Mouse (Mus musculus) forebrain, embryonic 16.5 days (tissue): ENCODE data around the gene Fcamr. TPM values are rescaled to one million over a fixed set of nuclear protein-coding genes. Genes with fewer than 3 reads are reported as not detected.
A peak's percentile ranks its signal among the peaks of the same experiment; 100 is the strongest.

Source experiments
- ATAC-seq: fragments of 200-750 bp; cut with Nextera tagmentation; 2 replicates; pipeline ENCODE4 v1.8.0; 2017; ENCODE audit warnings: mild to moderate bottlenecking, moderate library complexity
- H3K27ac ChIP-seq: fragments of 300-500 bp; sonication (generic); 2 replicates; pipeline ENCODE4 v1.5.1; 2014; ENCODE audit warnings: low read length, control low read depth
- H3K27me3 ChIP-seq: fragments of 300-500 bp; sonication (generic); replicated peaks from 2 replicates; pipeline ENCODE4 v1.6.1; 2014; ENCODE audit warnings: low read length; ENCODE audit not compliant: control insufficient read depth, insufficient read depth
- H3K36me3 ChIP-seq: fragments of 300-500 bp; sonication (generic); 2 replicates; pipeline ENCODE4 v1.6.1; 2014; ENCODE audit not compliant: control insufficient read depth, insufficient read depth
- H3K4me1 ChIP-seq: fragments of 300-500 bp; sonication (generic); replicated peaks from 2 replicates; pipeline ENCODE4 v1.6.1; 2014; ENCODE audit warnings: low read length; ENCODE audit not compliant: control insufficient read depth, insufficient read depth
- H3K4me2 ChIP-seq: fragments of 300-500 bp; sonication (generic); 2 replicates; pipeline ENCODE4 v1.6.1; 2014; ENCODE audit warnings: mild to moderate bottlenecking, low read length, control low read depth
- H3K4me3 ChIP-seq: fragments of 300-500 bp; sonication (generic); replicated peaks from 2 replicates; pipeline ENCODE4 v1.5.1; 2014; ENCODE audit warnings: mild to moderate bottlenecking, low read length, control low read depth
- H3K9ac ChIP-seq: fragments of 300-500 bp; sonication (generic); replicated peaks from 2 replicates; pipeline ENCODE4 v1.6.1; 2014; ENCODE audit warnings: low read depth, low read length, control low read depth
- H3K9me3 ChIP-seq: fragments of 300-500 bp; sonication (generic); 2 replicates; pipeline ENCODE4 v1.6.1; 2016; ENCODE audit warnings: low read length; ENCODE audit not compliant: control insufficient read depth
- WGBS: fragments of 180-500 bp; shearing (Covaris S2); extraction: QIAGEN DNeasy Blood & Tissue Kit; methylation state at CpG from one replicate; pipeline ENCODE4 v1.1.7; 2014; 5-methylcytosine and 5-hydroxymethylcytosine counted together
- polyA plus RNA-seq: library from polyadenylated mRNA; unstranded; fragments of >200 nt; fragmentation: Nextera tagmentation; extraction: Ambion mirVana; gene quantifications from 2 replicates; pipeline ENCODE4 v1.2.1, GENCODE M21; 2015

The Fcamr gene
- polyA plus RNA-seq, 1 experiment from 2014 or later: not detected

- no peaks in the 10 kb centered on the region for H3K27me3 ChIP-seq
- H3K4me2 ChIP-seq: no peak overlapping the region
- H3K27ac ChIP-seq: no peak overlapping the region
- ATAC-seq: no peak
- no peaks in the 10 kb centered on the region for H3K9me3 ChIP-seq
- no peaks in the 10 kb centered on the region; the same call in 1 of the 2 replicates for H3K4me1 ChIP-seq
- H3K9ac ChIP-seq: no peak overlapping the region
- H3K36me3 ChIP-seq: no peaks in the 10 kb centered on the region
- H3K4me3 ChIP-seq: no peak overlapping the region
- 48% methylated on average over 2 of the region's 2 CpGs for WGBS
Measured at GRCm38 (mm10) chr1:130775234-130775633, 25.5 kb upstream of the Fcamr start.

- H3K4me1 ChIP-seq: no peaks in the 10 kb centered on the region; the same call in 1 of the 2 replicates
- H3K27me3 ChIP-seq: no peaks in the 10 kb centered on the region
- WGBS: 80% methylated on average over 7 of the region's 7 CpGs
- no peak overlapping the region for H3K9ac ChIP-seq
- no peak overlapping the region for H3K4me2 ChIP-seq
- H3K4me3 ChIP-seq: no peak overlapping the region
- no peak overlapping the region for H3K27ac ChIP-seq
- H3K36me3 ChIP-seq: no peaks in the 10 kb centered on the region
- no peaks in the 10 kb centered on the region for H3K9me3 ChIP-seq
- no peak for ATAC-seq
Measured at GRCm38 (mm10) chr1:130775691-130776331, 24.9 kb upstream of the Fcamr start.

DNA sequence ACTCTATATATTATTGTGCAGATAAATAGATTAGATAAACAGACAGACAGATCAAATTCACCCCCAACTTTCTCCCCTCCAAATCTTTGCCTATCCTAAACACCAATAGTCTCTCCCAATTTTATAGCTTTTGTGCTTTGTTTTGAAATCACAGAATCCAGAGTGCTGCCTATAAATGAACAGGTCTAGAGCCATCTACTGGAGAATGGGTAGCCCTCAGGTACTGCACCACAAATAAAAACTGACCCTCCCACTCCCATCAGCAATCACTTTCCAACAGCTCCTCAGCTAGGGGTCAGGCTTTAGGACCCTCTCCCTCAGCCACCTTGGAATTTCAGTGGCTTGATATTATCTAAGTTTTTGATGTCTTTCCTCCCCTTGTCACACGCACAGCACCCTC, 24.1 kb upstream of the Fcamr start:
- Histone ChIP-seq H3K4me2 (no peak overlapping the region), H3K4me1 (no peaks in the 10 kb centered on the region; the same call in 1 of the 2 replicates), H3K9ac (no peak overlapping the region), H3K36me3 (no peaks in the 10 kb centered on the region), H3K9me3 (no peaks in the 10 kb centered on the region), H3K4me3 (no peak overlapping the region), H3K27ac (no peak overlapping the region), H3K27me3 (no peaks in the 10 kb centered on the region)
- WGBS: 92% methylated on average over 1 of the region's 1 CpGs
- no peak for ATAC-seq

GRCm38 (mm10) chr1:130779867-130780266, 20.8 kb upstream of the Fcamr start:
- no peaks in the 10 kb centered on the region; the same call in 1 of the 2 replicates for H3K4me1 ChIP-seq
- no peak overlapping the region for H3K4me2 ChIP-seq
- H3K27me3 ChIP-seq: no peaks in the 10 kb centered on the region
- H3K9ac ChIP-seq: no peak overlapping the region
- no peak overlapping the region for H3K27ac ChIP-seq
- no peaks in the 10 kb centered on the region for H3K9me3 ChIP-seq
- 91% methylated on average over 3 of the region's 3 CpGs for WGBS
- no peak for ATAC-seq
- no peaks in the 10 kb centered on the region for H3K36me3 ChIP-seq
- H3K4me3 ChIP-seq: no peak overlapping the region

DNA sequence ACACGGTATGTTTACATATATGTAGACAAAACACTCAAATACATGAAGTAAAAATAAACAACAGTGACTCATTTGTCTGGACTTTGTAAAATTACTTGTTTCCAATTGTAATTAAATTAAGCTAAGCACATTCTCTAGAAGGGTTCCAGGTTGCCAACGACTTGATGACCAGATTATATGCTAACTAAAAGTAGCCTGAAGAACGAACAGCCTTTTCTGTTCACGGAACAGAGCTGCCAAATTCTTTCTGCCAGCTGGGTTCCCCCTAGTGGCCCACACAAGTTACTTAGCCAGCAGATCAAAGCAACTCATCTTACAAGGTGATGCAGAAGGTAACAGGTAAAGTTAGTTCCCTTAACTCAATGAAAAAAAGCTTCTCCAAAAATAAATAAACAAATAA, 16.6 kb upstream of the Fcamr start:
- ATAC-seq: no peak
- no peaks in the 10 kb centered on the region for H3K4me1 ChIP-seq
- H3K9ac ChIP-seq: no peak overlapping the region
- H3K36me3 ChIP-seq: no peaks in the 10 kb centered on the region
- no peaks in the 10 kb centered on the region for H3K9me3 ChIP-seq
- no peak overlapping the region for H3K4me2 ChIP-seq
- WGBS: 26% methylated on average over 4 of the region's 4 CpGs
- no peak overlapping the region for H3K4me3 ChIP-seq
- H3K27me3 ChIP-seq: no peaks in the 10 kb centered on the region
- no peak overlapping the region for H3K27ac ChIP-seq

GRCm38 (mm10) chr1:130787001-130787400, 13.7 kb upstream of the Fcamr start:
- Histone ChIP-seq H3K9me3 (no peaks in the 10 kb centered on the region), H3K4me3 (no peak overlapping the region), H3K27ac (no peak overlapping the region), H3K4me2 (no peak overlapping the region), H3K9ac (no peak overlapping the region), H3K36me3 (no peaks in the 10 kb centered on the region), H3K4me1 (peaks cover 4% of the 10 kb centered on the region; the same call in 1 of the 2 replicates), H3K27me3 (no peaks in the 10 kb centered on the region)
- 34% methylated on average over 4 of the region's 4 CpGs for WGBS
- ATAC-seq: no peak

DNA sequence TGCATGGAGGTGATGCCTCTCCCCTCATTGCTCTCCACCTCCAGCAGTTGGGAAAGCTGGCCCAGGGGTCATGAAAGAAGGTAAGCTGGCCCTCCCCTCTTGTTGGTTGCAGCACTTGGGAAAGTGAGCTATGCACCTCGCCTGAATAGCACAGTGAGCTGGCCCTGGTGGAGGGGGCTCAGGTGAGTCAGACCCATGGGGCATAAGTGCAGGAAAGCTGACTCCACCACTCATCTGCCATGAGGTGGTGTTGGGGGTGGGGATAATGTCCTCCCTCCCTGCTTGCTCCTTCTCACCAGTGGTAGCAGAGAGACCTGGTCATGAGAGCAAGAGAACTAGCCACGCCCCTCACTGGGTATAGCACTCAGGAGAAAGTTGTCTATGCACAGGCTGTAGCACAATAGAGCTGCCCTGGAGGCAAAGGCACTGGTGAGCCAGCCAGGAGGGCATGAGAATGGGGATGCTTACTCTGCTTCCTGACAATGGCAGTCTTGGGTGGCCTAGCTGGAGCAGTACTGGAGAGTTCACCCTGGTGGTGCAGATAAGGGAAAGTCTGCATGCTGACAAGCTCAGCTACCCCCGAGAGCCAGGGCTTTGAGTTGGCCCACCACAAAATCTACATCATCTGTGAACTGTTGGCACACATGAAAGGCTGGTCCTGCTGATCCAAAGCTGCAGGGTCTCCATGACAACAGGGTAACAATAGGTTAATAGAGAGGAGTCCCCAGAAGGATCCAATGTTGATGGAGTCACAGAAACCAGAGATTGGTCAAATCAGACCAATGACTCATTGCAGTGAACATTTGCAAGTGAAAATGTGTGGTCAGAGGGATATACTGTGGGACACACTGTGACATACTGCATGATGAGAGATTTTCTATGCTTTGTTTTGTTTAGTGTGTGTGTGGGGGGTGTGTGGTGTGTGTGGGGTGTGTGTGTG, 10.9 kb upstream of the Fcamr start:
- Histone ChIP-seq H3K27me3 (no peaks in the 10 kb centered on the region), H3K9ac (no peak overlapping the region), H3K4me1 (peaks cover 4% of the 10 kb centered on the region; the same call in 1 of the 2 replicates), H3K9me3 (peaks cover 5% of the 10 kb centered on the region; the same call in 1 of the 2 replicates), H3K4me3 (no peak overlapping the region), H3K27ac (no peak overlapping the region), H3K4me2 (no peak overlapping the region), H3K36me3 (no peaks in the 10 kb centered on the region)
- peak; percentile 50; the same call in 1 of the 2 replicates for ATAC-seq
- 45% methylated on average over 3 of the region's 3 CpGs for WGBS

DNA sequence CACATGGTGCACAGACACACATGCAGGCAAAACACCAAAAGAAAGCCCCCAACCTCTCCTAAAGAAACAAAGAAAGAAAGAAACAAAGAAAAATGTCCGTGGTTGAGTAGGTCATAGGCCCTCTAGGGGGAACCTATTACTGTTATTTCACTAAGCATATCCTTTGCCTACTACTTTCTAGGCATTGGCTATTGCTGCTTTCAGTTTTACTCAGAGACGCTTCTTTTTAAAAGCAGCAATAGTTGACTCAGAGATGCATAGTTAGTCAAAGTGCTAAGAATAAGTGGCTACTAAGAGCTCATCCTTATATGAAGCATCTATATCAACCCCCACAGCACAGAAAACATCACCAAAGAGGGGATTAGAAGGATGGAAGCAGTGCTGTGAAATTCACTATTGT, 5.4 kb upstream of the Fcamr start:
- ATAC-seq: no peak

GRCm38 (mm10) chr1:130796967-130797684, 3.6 kb upstream of the Fcamr start:
- H3K4me1 ChIP-seq: no peaks in the 10 kb centered on the region
- WGBS: 79% methylated on average over 8 of the region's 8 CpGs
- no peak for ATAC-seq
- H3K27me3 ChIP-seq: no peaks in the 10 kb centered on the region
- no peak overlapping the region for H3K27ac ChIP-seq
- no peak overlapping the region for H3K4me2 ChIP-seq
- no peak overlapping the region for H3K9ac ChIP-seq
- H3K36me3 ChIP-seq: no peaks in the 10 kb centered on the region
- no peak overlapping the region for H3K4me3 ChIP-seq
- H3K9me3 ChIP-seq: peaks cover 4% of the 10 kb centered on the region; the same call in 1 of the 2 replicates

More for the DNA sequence above, 5.4 kb upstream of the Fcamr start:
- 75% methylated on average over 2 of the region's 2 CpGs for WGBS
- Histone ChIP-seq H3K4me1 (no peaks in the 10 kb centered on the region), H3K4me2 (no peak overlapping the region), H3K9me3 (peaks cover 5% of the 10 kb centered on the region; the same call in 1 of the 2 replicates), H3K27me3 (no peaks in the 10 kb centered on the region), H3K27ac (no peak overlapping the region), H3K9ac (no peak overlapping the region), H3K36me3 (no peaks in the 10 kb centered on the region), H3K4me3 (no peak overlapping the region)
